Mouse (Mus musculus): ENCODE measurements around the gene Chp2. TPM values are rescaled to one million over a fixed set of nuclear protein-coding genes. Genes with fewer than 3 reads are reported as not detected.

Chp2 gene
- polyA plus RNA-seq, 1 experiment, result 1.6 TPM

DNA sequence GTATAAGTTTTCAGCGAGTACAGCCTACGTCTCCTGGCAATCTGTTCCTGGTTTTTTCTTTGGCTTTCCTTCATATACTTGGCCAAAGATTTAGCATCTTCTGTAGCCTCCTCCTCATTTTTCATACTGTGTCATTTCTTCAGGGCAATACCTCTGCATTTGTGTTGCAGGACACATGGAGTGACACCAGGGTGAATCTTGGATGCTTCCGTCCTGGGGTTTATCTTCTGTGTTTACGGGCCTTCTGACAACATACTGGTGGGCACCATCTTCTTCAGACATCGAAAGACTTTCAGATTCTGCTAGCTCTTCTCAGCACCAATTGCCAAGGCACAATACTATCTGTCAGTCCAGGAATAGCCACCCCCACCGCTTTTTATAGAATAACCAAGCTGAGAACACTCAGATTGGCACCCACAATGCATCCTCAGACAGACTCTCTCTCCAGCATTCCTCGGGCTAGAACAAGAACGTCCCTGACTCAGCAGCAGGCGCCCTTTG, 30.1 kb downstream of the Chp2 start:
- Histone ChIP-seq H3K4me1 (ENCODE audit: control insufficient read depth, insufficient read depth, low read length) (no peaks in the 10 kb centered on the region), H3K27ac (ENCODE audit: insufficient read depth, low read depth, low read length) (no peak overlapping the region), H3K36me3 (ENCODE audit: control insufficient read depth, insufficient read depth, low read length) (no peaks in the 10 kb centered on the region), H3K27me3 (replicated peaks; ENCODE audit: control insufficient read depth, insufficient read depth, low read length) (no peaks in the 10 kb centered on the region), H3K4me3 (ENCODE audit: insufficient read depth, low read depth, low read length) (no peak overlapping the region)
- DNase-seq, result no peak
- TF ChIP-seq CTCF (conservative IDR thresholded peaks at IDR 0.05; ENCODE audit: insufficient read depth, insufficient read length, low read depth, low read length), result no peak
- no peak for TF ChIP-seq POLR2A (IDR thresholded peaks at IDR 0.05; ENCODE audit: low read depth, low read length)
- 87% methylated on average over 9 of the region's 9 CpGs for WGBS

DNA sequence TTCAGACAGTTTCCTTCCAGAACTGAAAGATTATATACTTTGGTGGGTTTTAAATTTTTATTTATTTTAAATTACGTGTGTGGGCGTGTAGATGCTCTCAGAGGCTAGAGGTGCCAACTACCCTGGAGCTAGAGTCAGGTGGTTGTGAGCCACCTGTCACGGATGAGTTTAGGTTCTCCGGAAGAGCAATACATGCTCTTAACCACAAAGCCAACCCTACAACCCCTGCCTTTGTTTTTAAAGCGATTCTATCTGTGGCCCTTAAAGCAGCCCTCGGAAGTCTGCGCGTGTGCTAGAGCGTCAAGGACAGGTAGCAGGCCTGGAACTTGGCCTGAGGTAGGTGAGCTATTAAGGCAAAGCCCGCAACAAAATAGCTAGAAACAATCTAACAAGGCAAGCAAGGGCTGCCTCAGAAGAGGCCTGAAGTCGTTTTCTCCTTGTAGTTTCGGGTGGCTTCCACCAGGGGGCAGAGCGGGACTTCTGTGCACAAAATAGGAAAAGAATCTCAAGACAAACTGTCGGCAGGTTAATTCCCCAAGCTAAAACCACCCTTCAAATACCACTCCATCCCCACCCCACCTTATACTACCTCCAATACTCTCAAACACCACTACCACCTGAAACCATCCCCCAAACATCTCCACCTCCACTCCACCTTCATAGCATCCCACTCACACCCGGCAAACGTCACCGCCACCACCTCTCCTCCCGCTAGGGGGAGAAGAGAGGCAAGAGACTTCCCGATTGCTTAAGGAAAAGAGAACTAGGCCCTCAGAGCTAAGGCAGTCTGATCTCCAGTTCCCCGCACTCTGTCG, 32.1 kb downstream of the Chp2 start:
- peak; percentile 73 for DNase-seq
- no peaks in the 10 kb centered on the region for H3K36me3 ChIP-seq (ENCODE audit: control insufficient read depth, insufficient read depth, low read length)
- H3K27ac ChIP-seq (ENCODE audit: insufficient read depth, low read depth, low read length), result no peak overlapping the region
- WGBS, result 29% methylated on average over 21 of the region's 21 CpGs
- no peak for TF ChIP-seq POLR2A (IDR thresholded peaks at IDR 0.05; ENCODE audit: low read depth, low read length)
- TF ChIP-seq CTCF (conservative IDR thresholded peaks at IDR 0.05; ENCODE audit: insufficient read depth, insufficient read length, low read depth, low read length), result peak; percentile 67
- H3K27me3 ChIP-seq (replicated peaks; ENCODE audit: control insufficient read depth, insufficient read depth, low read length), result no peaks in the 10 kb centered on the region
- no peak overlapping the region for H3K4me3 ChIP-seq (ENCODE audit: insufficient read depth, low read depth, low read length)
- H3K4me1 ChIP-seq (ENCODE audit: control insufficient read depth, insufficient read depth, low read length), result no peaks in the 10 kb centered on the region

DNA sequence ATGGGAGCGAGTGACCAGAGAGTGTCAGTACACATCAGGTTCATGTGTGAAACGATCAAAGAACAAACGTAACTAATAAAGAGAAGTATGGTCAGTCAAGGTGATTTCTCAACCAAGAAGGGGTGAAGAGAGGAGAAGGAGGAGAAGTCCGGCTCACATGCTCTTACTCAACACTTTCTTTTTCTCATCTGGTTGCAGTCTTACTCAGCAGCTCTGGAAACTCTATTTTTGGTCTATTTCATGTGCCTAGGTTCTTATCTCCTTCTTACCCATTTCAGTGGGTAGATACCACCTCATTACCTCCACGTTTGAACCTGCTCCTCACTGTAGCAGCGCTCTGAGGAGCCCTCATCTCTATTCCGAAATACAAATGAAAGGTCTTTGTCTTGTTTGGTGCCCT, 37.4 kb downstream of the Chp2 start:
- DNase-seq, result no peak
- no peaks in the 10 kb centered on the region for H3K36me3 ChIP-seq (ENCODE audit: control insufficient read depth, insufficient read depth, low read length)
- no peak overlapping the region for H3K4me3 ChIP-seq (ENCODE audit: insufficient read depth, low read depth, low read length)
- H3K27ac ChIP-seq (ENCODE audit: insufficient read depth, low read depth, low read length), result no peak overlapping the region
- no peak for TF ChIP-seq POLR2A (IDR thresholded peaks at IDR 0.05; ENCODE audit: low read depth, low read length)
- TF ChIP-seq CTCF (conservative IDR thresholded peaks at IDR 0.05; ENCODE audit: insufficient read depth, insufficient read length, low read depth, low read length), result no peak
- H3K4me1 ChIP-seq (ENCODE audit: control insufficient read depth, insufficient read depth, low read length), result no peaks in the 10 kb centered on the region
- H3K27me3 ChIP-seq (replicated peaks; ENCODE audit: control insufficient read depth, insufficient read depth, low read length), result no peaks in the 10 kb centered on the region
- 77% methylated on average over 7 of the region's 7 CpGs for WGBS

DNA sequence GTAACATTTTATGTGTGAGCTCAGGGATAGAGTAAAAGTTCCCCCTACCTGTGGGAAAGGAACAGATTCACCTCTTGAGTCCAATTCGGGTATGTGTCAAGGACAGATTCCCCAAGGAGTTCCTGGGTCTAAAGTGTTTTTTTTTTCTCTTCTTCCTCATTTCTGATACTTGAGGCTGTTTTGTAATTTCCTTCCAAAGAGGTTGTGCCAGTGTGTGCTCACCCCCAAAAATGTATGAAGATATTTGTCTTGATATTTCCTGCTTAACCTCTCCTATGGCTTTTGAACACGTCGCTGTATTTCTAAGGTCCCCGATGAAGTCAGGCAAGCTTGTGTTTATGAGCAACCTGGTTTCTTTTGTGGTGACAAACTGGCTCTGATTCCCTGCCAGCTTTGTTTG, 39.2 kb downstream of the Chp2 start:
- Histone ChIP-seq H3K4me1 (ENCODE audit: control insufficient read depth, insufficient read depth, low read length) (no peaks in the 10 kb centered on the region), H3K27me3 (replicated peaks; ENCODE audit: control insufficient read depth, insufficient read depth, low read length) (no peaks in the 10 kb centered on the region), H3K36me3 (ENCODE audit: control insufficient read depth, insufficient read depth, low read length) (no peaks in the 10 kb centered on the region), H3K27ac (ENCODE audit: insufficient read depth, low read depth, low read length) (no peak overlapping the region), H3K4me3 (ENCODE audit: insufficient read depth, low read depth, low read length) (no peak overlapping the region)
- TF ChIP-seq CTCF (conservative IDR thresholded peaks at IDR 0.05; ENCODE audit: insufficient read depth, insufficient read length, low read depth, low read length) (no peak), POLR2A (IDR thresholded peaks at IDR 0.05; ENCODE audit: low read depth, low read length) (no peak)
- no peak for DNase-seq
- WGBS, result 74% methylated on average over 4 of the region's 4 CpGs

DNA sequence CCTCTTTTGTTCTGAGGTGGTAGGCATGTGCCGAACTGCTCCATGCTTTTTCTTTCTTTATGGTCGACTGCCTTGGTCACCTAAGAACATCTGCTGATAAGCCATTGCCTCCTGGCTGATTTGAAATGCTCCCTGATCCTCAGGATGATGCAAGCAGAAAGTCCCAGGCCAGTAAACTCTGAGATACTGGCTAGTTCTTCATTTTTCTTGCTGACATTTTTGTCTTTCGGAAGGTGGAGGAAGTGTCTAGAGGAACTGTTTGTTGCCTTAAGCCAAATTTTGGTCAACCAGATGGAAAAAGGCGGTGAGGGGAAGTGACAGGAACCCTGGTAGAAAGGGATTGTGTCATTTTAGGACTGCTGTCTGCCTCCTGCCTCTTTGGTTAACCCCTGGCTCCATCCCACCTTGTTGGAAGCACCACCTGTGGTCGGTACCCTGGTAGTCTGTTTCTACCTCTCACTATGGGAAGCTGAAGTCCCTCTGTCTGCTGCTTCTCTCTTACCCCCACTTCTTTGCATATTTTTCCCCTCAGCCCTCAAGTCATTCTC, 40.8 kb downstream of the Chp2 start:
- Histone ChIP-seq H3K4me1 (ENCODE audit: control insufficient read depth, insufficient read depth, low read length) (no peaks in the 10 kb centered on the region), H3K4me3 (ENCODE audit: insufficient read depth, low read depth, low read length) (no peak overlapping the region), H3K36me3 (ENCODE audit: control insufficient read depth, insufficient read depth, low read length) (no peaks in the 10 kb centered on the region), H3K27ac (ENCODE audit: insufficient read depth, low read depth, low read length) (no peak overlapping the region), H3K27me3 (replicated peaks; ENCODE audit: control insufficient read depth, insufficient read depth, low read length) (no peaks in the 10 kb centered on the region)
- WGBS, result 75% methylated on average over 5 of the region's 5 CpGs
- DNase-seq, result peak; percentile 13
- TF ChIP-seq CTCF (conservative IDR thresholded peaks at IDR 0.05; ENCODE audit: insufficient read depth, insufficient read length, low read depth, low read length), result no peak
- no peak for TF ChIP-seq POLR2A (IDR thresholded peaks at IDR 0.05; ENCODE audit: low read depth, low read length)

DNA sequence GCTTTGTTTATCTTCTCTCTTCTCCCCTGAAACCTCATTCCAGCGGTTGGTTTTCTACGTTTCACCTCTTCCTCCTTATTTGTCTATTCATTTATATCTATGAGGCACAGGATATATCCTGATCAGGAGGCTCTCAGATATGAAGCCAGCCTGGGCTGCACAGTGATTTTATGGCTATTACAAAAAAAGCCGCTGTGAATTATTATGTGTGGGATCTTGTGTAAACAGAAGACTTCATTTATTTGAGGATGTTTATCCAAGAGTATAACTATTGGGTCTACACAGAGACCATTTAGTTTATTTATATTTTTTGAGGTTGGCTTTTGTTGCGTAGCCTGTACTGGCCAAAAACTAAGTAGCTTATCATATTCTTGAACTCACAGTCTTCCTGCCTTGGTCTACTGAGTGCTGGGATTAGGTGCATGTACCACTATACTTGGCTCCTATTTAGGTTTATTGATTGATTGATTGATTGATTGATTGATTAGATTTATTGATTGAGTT, 49.7 kb downstream of the Chp2 start:
- H3K4me1 ChIP-seq (ENCODE audit: control insufficient read depth, insufficient read depth, low read length), result no peaks in the 10 kb centered on the region
- no peak overlapping the region for H3K27ac ChIP-seq (ENCODE audit: insufficient read depth, low read depth, low read length)
- H3K27me3 ChIP-seq (replicated peaks; ENCODE audit: control insufficient read depth, insufficient read depth, low read length), result no peaks in the 10 kb centered on the region
- H3K36me3 ChIP-seq (ENCODE audit: control insufficient read depth, insufficient read depth, low read length), result no peaks in the 10 kb centered on the region
- H3K4me3 ChIP-seq (ENCODE audit: insufficient read depth, low read depth, low read length), result no peak overlapping the region
- no peak for TF ChIP-seq POLR2A (IDR thresholded peaks at IDR 0.05; ENCODE audit: low read depth, low read length)
- TF ChIP-seq CTCF (conservative IDR thresholded peaks at IDR 0.05; ENCODE audit: insufficient read depth, insufficient read length, low read depth, low read length), result no peak
- DNase-seq, result no peak
- 73% methylated on average over 4 of the region's 4 CpGs for WGBS

DNA sequence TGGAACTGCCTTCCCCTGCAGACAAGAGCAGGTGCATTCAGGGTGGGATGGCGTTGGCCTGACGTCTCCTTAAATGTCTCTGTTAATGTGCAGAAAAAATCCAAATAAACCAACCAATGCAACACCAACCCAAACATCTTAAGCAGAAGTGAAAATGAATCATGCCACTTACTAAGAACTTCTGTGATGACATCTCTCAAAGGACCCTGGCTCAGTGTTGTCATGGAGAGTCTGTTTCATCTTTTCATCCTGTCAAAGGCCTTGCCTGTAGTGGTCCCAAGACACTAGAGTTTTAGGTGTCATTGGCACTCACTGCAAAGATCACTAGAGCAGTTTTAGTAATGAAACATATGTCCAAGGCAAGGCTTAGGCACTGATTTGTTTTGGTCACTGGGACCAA, 53.0 kb downstream of the Chp2 start:
- no peak overlapping the region for H3K27ac ChIP-seq (ENCODE audit: insufficient read depth, low read depth, low read length)
- DNase-seq, result no peak
- WGBS, result 82% methylated on average over 2 of the region's 2 CpGs
- H3K4me3 ChIP-seq (ENCODE audit: insufficient read depth, low read depth, low read length), result no peak overlapping the region
- no peaks in the 10 kb centered on the region for H3K27me3 ChIP-seq (replicated peaks; ENCODE audit: control insufficient read depth, insufficient read depth, low read length)
- no peaks in the 10 kb centered on the region for H3K4me1 ChIP-seq (ENCODE audit: control insufficient read depth, insufficient read depth, low read length)
- TF ChIP-seq POLR2A (IDR thresholded peaks at IDR 0.05; ENCODE audit: low read depth, low read length) (no peak), CTCF (conservative IDR thresholded peaks at IDR 0.05; ENCODE audit: insufficient read depth, insufficient read length, low read depth, low read length) (no peak)
- no peaks in the 10 kb centered on the region for H3K36me3 ChIP-seq (ENCODE audit: control insufficient read depth, insufficient read depth, low read length)

Other genes starting within 250 kb of the Chp2 start
- gene Cog7, start 237.8 kb upstream of the Chp2 start, polyA plus RNA-seq (2012; rRNA removed), result 39.9 and 41.7 TPM in 2 replicates
- gene Gga2, start 198.3 kb upstream of the Chp2 start, polyA plus RNA-seq (2012; rRNA removed), result 49.1 and 53.0 TPM in 2 replicates
- 18.9 and 19.6 TPM in 2 replicates for gene Ubfd1, start 152.3 kb upstream of the Chp2 start, polyA plus RNA-seq (2012; rRNA removed)
- gene Ears2, start 152.2 kb upstream of the Chp2 start, polyA plus RNA-seq (2012; rRNA removed), result 9.2 and 11.2 TPM in 2 replicates
- 437 and 852 TPM in 2 replicates for gene Ndufab1, start 117.6 kb upstream of the Chp2 start, polyA plus RNA-seq (2012; rRNA removed)
- 0.59 and 0.98 TPM in 2 replicates for gene Palb2, start 86.5 kb upstream of the Chp2 start, polyA plus RNA-seq (2012; rRNA removed)
- gene Dctn5, start 86.5 kb upstream of the Chp2 start, polyA plus RNA-seq (2012; rRNA removed), result 74.9 and 77.1 TPM in 2 replicates
- gene Plk1, start 60.1 kb upstream of the Chp2 start, polyA plus RNA-seq (2012; rRNA removed), result 1.1 and 1.5 TPM in 2 replicates
- gene Ern2, start 33.3 kb upstream of the Chp2 start, polyA plus RNA-seq (2012; rRNA removed), result 0.16 and 0.19 TPM in 2 replicates
- 2.5 and 6.1 TPM in 2 replicates for gene Prkcb, start 69.3 kb downstream of the Chp2 start, polyA plus RNA-seq (2012; rRNA removed)